8 mouse cellular contexts compared by ENCODE assay signal in the genomic region with DNA sequence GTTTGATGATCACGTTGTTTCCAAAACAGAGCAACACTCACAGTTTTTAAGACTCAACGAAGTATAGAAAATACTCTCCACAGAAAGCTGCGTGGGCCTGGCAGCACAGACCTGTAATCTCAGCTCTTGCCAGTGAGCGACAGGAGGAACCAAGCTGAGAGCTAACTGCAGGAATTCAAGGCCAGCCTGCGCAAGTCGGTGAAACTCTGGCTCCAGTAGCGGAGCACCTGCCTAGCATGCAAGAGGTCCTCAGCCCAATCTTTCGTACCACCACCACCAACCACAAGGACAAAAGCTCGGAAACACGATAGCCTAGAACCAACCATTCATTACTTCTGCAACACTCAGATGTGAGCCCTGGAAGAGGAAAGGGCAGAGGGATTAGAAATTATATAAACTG. TPM values are rescaled to one million over a fixed set of nuclear protein-coding genes. Genes with fewer than 3 reads are reported as not detected.
A peak's percentile ranks its signal among the peaks of the same experiment; 100 is the strongest.
DNase-seq lines count a peak whose midpoint lies in the region; ATAC-seq and TF ChIP-seq lines count a peak whose summit lies in the region.

No protein-coding gene starts in this region.

- WGBS in spleen, adult 2 months = 3% methylated on average over 10 of the region's 10 CpGs
- WGBS in limb, embryonic 12.5 days = 11% methylated on average over 10 of the region's 10 CpGs
- 6% methylated on average over 10 of the region's 10 CpGs for WGBS in forebrain, embryonic 12.5 days

- peak overlapping the region; percentile 88 for H3K4me3 ChIP-seq in spleen, adult 2 months (ENCODE audit: extremely low read depth, insufficient read depth, insufficient read length)
- H3K4me3 ChIP-seq in limb, embryonic 12.5 days (replicated peaks) = 0 out of 2 replicates have a peak overlapping the region, but pooled peaks have one; percentile 2
- H3K4me3 ChIP-seq in forebrain, embryonic 12.5 days (replicated peaks) = no peak overlapping the region

- TF ChIP-seq POLR2A in spleen, adult 2 months (IDR thresholded peaks at IDR 0.05; ENCODE audit: low read depth, low read length) = no peak

- no peak overlapping the region for H3K4me2 ChIP-seq in limb, embryonic 12.5 days
- no peak overlapping the region for H3K4me2 ChIP-seq in forebrain, embryonic 12.5 days

- TF ChIP-seq CTCF in spleen, adult 2 months (IDR thresholded peaks at IDR 0.05; ENCODE audit: extremely low read depth, insufficient read depth, insufficient read length, insufficient replicate concordance) = no peak

- H3K4me1 ChIP-seq in spleen, adult 2 months (ENCODE audit: control insufficient read depth, insufficient read depth, insufficient read length) = peaks cover 17% of the 10 kb centered on the region
- 0 out of 2 replicates have a peak, but pooled peaks cover 9% of the 10 kb centered on the region for H3K4me1 ChIP-seq in limb, embryonic 12.5 days (replicated peaks)
- peaks cover 22% of the 10 kb centered on the region for H3K4me1 ChIP-seq in forebrain, embryonic 12.5 days

- ATAC-seq in limb, embryonic 12.5 days (ENCODE audit: insufficient number of reproducible peaks, insufficient read depth, low FRiP score, low TSS enrichment, low read depth) = no peak
- no peak for ATAC-seq in forebrain, embryonic 12.5 days (ENCODE audit: low FRiP score)

- H3K9me3 ChIP-seq in limb, embryonic 12.5 days = no peaks in the 10 kb centered on the region
- no peaks in the 10 kb centered on the region for H3K9me3 ChIP-seq in forebrain, embryonic 12.5 days

- no peaks in the 10 kb centered on the region for H3K27me3 ChIP-seq in spleen, adult 2 months (ENCODE audit: control insufficient read depth, insufficient read depth, low read length)
- H3K27me3 ChIP-seq in limb, embryonic 12.5 days = peaks cover 66% of the 10 kb centered on the region
- H3K27me3 ChIP-seq in forebrain, embryonic 12.5 days = peaks cover 78% of the 10 kb centered on the region

- peak; percentile 32 for DNase-seq in embryo, embryonic 10.5 days (ENCODE audit: low spot score)
- DNase-seq in embryo, embryonic 10 days (ENCODE audit: low spot score) = no peak
- peak in 1 of 2 experiments; percentile 23 for DNase-seq in spleen, adult 2 months (ENCODE audit: low read depth in 1 of 2, low spot score in 2 of 2)
- DNase-seq in spleen, adult 12 weeks (ENCODE audit: low spot score) = no peak
- DNase-seq in thymus, postnatal 4 days = peak; percentile 54
- no peak for DNase-seq in layer of hippocampus, adult 9-11 months

- H3K36me3 ChIP-seq in spleen, adult 2 months (ENCODE audit: control insufficient read depth, insufficient read depth, low read length) = no peaks in the 10 kb centered on the region; the same call in none of the 2 replicates
- no peaks in the 10 kb centered on the region for H3K36me3 ChIP-seq in limb, embryonic 12.5 days
- H3K36me3 ChIP-seq in forebrain, embryonic 12.5 days (replicated peaks) = no peaks in the 10 kb centered on the region

- H3K27ac ChIP-seq in spleen, adult 2 months (ENCODE audit: insufficient read depth, low read length) = peak overlapping the region; percentile 49
- no peak overlapping the region for H3K27ac ChIP-seq in limb, embryonic 12.5 days
- H3K27ac ChIP-seq in forebrain, embryonic 12.5 days = no peak overlapping the region

- no peak overlapping the region for H3K9ac ChIP-seq in limb, embryonic 12.5 days (replicated peaks)
- no peak overlapping the region for H3K9ac ChIP-seq in forebrain, embryonic 12.5 days

RNA-seq across cellular contexts. Expression of a gene that starts 2.0 kb away (rescaled TPM):
- polyA plus RNA-seq in spleen, adult 2 months (2012; rRNA removed) = 40.7 and 46.4 TPM in 2 replicates
- 2.1 and 2.5 TPM in 2 replicates for polyA plus RNA-seq in limb, embryonic 12.5 days (2016; fragmentation: Nextera tagmentation; extraction: Ambion mirVana)
- 1.4 and 1.7 TPM in 2 replicates for polyA plus RNA-seq in forebrain, embryonic 12.5 days (2016; fragmentation: Nextera tagmentation; extraction: Ambion mirVana)

RNA-seq across cellular contexts. Expression of a gene that starts 28.8 kb away (rescaled TPM):
- 0.12 and 0.22 TPM in 2 replicates for polyA plus RNA-seq in spleen, adult 2 months (2012; rRNA removed)
- polyA plus RNA-seq in limb, embryonic 12.5 days (2016; fragmentation: Nextera tagmentation; extraction: Ambion mirVana) = 13.3 and 14.0 TPM in 2 replicates
- polyA plus RNA-seq in forebrain, embryonic 12.5 days (2016; fragmentation: Nextera tagmentation; extraction: Ambion mirVana) = 12.7 TPM in 2 replicates

RNA-seq across cellular contexts. Expression of a gene that starts 53.4 kb away (rescaled TPM):
- polyA plus RNA-seq in spleen, adult 2 months (2012; rRNA removed) = 1.4 and 1.5 TPM in 2 replicates
- polyA plus RNA-seq in limb, embryonic 12.5 days (2016; fragmentation: Nextera tagmentation; extraction: Ambion mirVana) = 15.7 and 19.6 TPM in 2 replicates
- 12.6 and 17.3 TPM in 2 replicates for polyA plus RNA-seq in forebrain, embryonic 12.5 days (2016; fragmentation: Nextera tagmentation; extraction: Ambion mirVana)

Comparison
In these comparisons a context has a peak if more than half of its experiments do, and no peak if none do; other contexts are left out.
1. DNase-seq: peak in embryo, embryonic 10.5 days (single experiment) and thymus, postnatal 4 days (single experiment); none in embryo, embryonic 10 days (single experiment), spleen, adult 12 weeks (single experiment) and layer of hippocampus, adult 9-11 months (single experiment).
2. RNA of a gene that starts 2.0 kb away (polyA plus RNA-seq): 40.7 to 46.4 TPM in spleen, adult 2 months; 2.1 to 2.5 TPM in limb, embryonic 12.5 days and 1.4 to 1.7 TPM in forebrain, embryonic 12.5 days; every median in the first group is over 10 times any median in the second.
3. RNA of a gene that starts 28.8 kb away (polyA plus RNA-seq): 13.3 to 14.0 TPM in limb, embryonic 12.5 days and 12.7 TPM in forebrain, embryonic 12.5 days; 0.12 to 0.22 TPM in spleen, adult 2 months; every median in the first group is over 10 times any median in the second.